Mouse (Mus musculus) liver, embryonic 14.5 days (tissue): ENCODE results near the gene C1qtnf5.

Experiments used
- CTCF ChIP-seq: IDR thresholded peaks from 2 replicates; pipeline ENCODE4 v1.5.1; 2016; ENCODE audit warnings: antibody characterized with exemption, low read depth, control low read depth
- EP300 ChIP-seq: IDR thresholded peaks from 2 replicates; pipeline ENCODE4 v1.6.1; 2016; ENCODE audit warnings: antibody characterized with exemption, low read depth

DNA sequence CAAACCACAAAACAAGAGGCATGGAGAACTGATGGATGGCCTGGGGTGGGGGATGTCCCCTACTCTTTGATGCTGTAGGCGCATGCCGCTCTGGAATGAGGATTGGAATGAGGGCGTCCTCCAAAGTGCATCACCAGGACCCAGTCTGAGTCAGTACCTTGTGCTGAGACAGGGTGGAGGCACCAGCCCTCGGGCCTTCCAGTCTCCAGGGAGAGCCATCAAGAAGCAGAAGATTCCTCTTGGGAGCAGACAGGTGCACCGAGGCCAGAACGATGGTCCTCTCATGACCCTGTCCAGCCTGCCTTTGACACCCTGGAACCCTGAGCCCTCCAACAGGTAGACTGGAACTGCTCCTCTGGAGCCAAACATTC, 39.1 kb upstream of the C1qtnf5 start:
- TF ChIP-seq CTCF (no peak), EP300 (no peak)
